Mouse (Mus musculus) bone marrow, adult 2 months (tissue): ENCODE data around the gene Mt2.

ENCODE experiments used
- CTCF ChIP-seq: fragments of 200-500 bp; IDR thresholded peaks from 2 replicates; pipeline ENCODE4 v1.5.1; 2011; ENCODE audit warnings: low read length, control low read depth; ENCODE audit not compliant: control insufficient read depth, insufficient read depth
- POLR2A ChIP-seq: fragments of 200-500 bp; IDR thresholded peaks from 2 replicates; pipeline ENCODE4 v1.6.1; 2011; ENCODE audit warnings: low read depth, mild to moderate bottlenecking, control low read depth, low read length, borderline replicate concordance; ENCODE audit not compliant: control insufficient read depth

- no peak for TF ChIP-seq POLR2A
- TF ChIP-seq CTCF: no peak
Measured at GRCm38 (mm10) chr8:94185791-94186190, 13.3 kb downstream of the Mt2 start.
